Mouse (Mus musculus): ENCODE results near the gene Cir1. TPM values are rescaled to one million over a fixed set of nuclear protein-coding genes. Genes with fewer than 3 reads are reported as not detected.

Gene Cir1
- polyA plus RNA-seq, 1 experiment from 2014 or later: 18.0 TPM

Other genes with a start within 250 kb of the Cir1 start
- gene Ola1, start 93.8 kb downstream of the Cir1 start, polyA plus RNA-seq (2016; fragmentation: Nextera tagmentation; extraction: Ambion mirVana): 100 and 101 TPM in 2 replicates
- gene Sp9, start 40.8 kb downstream of the Cir1 start, polyA plus RNA-seq (2016; fragmentation: Nextera tagmentation; extraction: Ambion mirVana): 0.39 and 0.67 TPM in 2 replicates
- gene Scrn3, start 100 bp downstream of the Cir1 start, polyA plus RNA-seq (2016; fragmentation: Nextera tagmentation; extraction: Ambion mirVana): 14.7 and 15.3 TPM in 2 replicates
- gene Gpr155, start 73.9 kb upstream of the Cir1 start, polyA plus RNA-seq (2016; fragmentation: Nextera tagmentation; extraction: Ambion mirVana): 2.8 and 4.3 TPM in 2 replicates
- 12.0 and 12.7 TPM in 2 replicates for gene Wipf1, start 217.0 kb upstream of the Cir1 start, polyA plus RNA-seq (2016; fragmentation: Nextera tagmentation; extraction: Ambion mirVana)

Data from embryonic facial prominence, embryonic 10.5 days (tissue).